Mouse (Mus musculus) neural tube, embryonic 14.5 days (tissue): ENCODE measurements around the gene Ildr1. TPM values are rescaled to one million over a fixed set of nuclear protein-coding genes. Genes with fewer than 3 reads are reported as not detected.

Experiments
- ATAC-seq: fragments of 200-750 bp; cut with Nextera tagmentation; 2 replicates; pipeline ENCODE4 v1.8.0; 2017; ENCODE audit warnings: low read depth, mild to moderate bottlenecking, moderate TSS enrichment, moderate library complexity
- H3K27ac ChIP-seq: fragments of 300-500 bp; sonication (generic); 2 replicates; pipeline ENCODE4 v1.5.1; 2014; ENCODE audit warnings: low read depth, mild to moderate bottlenecking, control low read depth, low read length, moderate library complexity, mixed read lengths
- H3K27me3 ChIP-seq: fragments of 300-500 bp; sonication (generic); 2 replicates; pipeline ENCODE4 v1.6.1; 2014; ENCODE audit warnings: low read length; ENCODE audit not compliant: control insufficient read depth, insufficient read depth
- H3K36me3 ChIP-seq: fragments of 300-500 bp; sonication (generic); 2 replicates; pipeline ENCODE4 v1.6.1; 2014; ENCODE audit warnings: low read length, mixed read lengths; ENCODE audit not compliant: control insufficient read depth, insufficient read depth
- H3K4me1 ChIP-seq: fragments of 300-500 bp; sonication (generic); 2 replicates; pipeline ENCODE4 v1.6.1; 2014; ENCODE audit warnings: low read length; ENCODE audit not compliant: control insufficient read depth, insufficient read depth
- H3K4me2 ChIP-seq: fragments of 300-500 bp; sonication (generic); 2 replicates; pipeline ENCODE4 v1.6.1; 2014; ENCODE audit warnings: mild to moderate bottlenecking, low read depth, low read length, control low read depth
- H3K4me3 ChIP-seq: fragments of 300-500 bp; sonication (generic); 2 replicates; pipeline ENCODE4 v1.5.1; 2014; ENCODE audit warnings: low read depth, low read length, control low read depth, mixed read lengths
- H3K9ac ChIP-seq: fragments of 300-500 bp; sonication (generic); replicated peaks from 2 replicates; pipeline ENCODE4 v1.6.1; 2014; ENCODE audit warnings: low read depth, mild to moderate bottlenecking, control low read depth, low read length, mixed read lengths
- H3K9me3 ChIP-seq: fragments of 300-500 bp; sonication (generic); 2 replicates; pipeline ENCODE4 v1.6.1; 2016; ENCODE audit warnings: low read length; ENCODE audit not compliant: control insufficient read depth
- WGBS: fragments of 180-500 bp; shearing (Covaris S2); extraction: QIAGEN DNeasy Blood & Tissue Kit; methylation state at CpG from one replicate; pipeline ENCODE4 v1.1.7; 2014; 5-methylcytosine and 5-hydroxymethylcytosine counted together
- polyA plus RNA-seq: library from polyadenylated mRNA; unstranded; fragments of >200 nt; fragmentation: Nextera tagmentation; extraction: Ambion mirVana; gene quantifications from 2 replicates; pipeline ENCODE4 v1.2.1, GENCODE M21; 2014

Ildr1 gene
- polyA plus RNA-seq = 0.15 and 0.25 TPM in 2 replicates

GRCm38 (mm10) chr16:36693818-36694413 is at the start of gene Ildr1:
Ildr1 (plus strand) TSS chr16:36693978.
- Histone ChIP-seq H3K36me3 (no peaks in the 10 kb centered on the region), H3K9ac (peak within 1 kb of the TSS; percentile 42; the same call in 1 of the 2 replicates), H3K4me2 (peak within 1 kb of the TSS; percentile 68), H3K9me3 (no peaks in the 10 kb centered on the region), H3K27me3 (peaks cover 8% of the 10 kb centered on the region), H3K4me1 (0 out of 2 replicates have a peak, but pooled peaks cover 3% of the 10 kb centered on the region), H3K4me3 (peak within 1 kb of the TSS; percentile 35), H3K27ac (no peak within 1 kb of the TSS)
- ATAC-seq = peak; percentile 51
- 4% methylated on average over 38 of the region's 40 CpGs for whole genome bisulfite sequencing

GRCm38 (mm10) chr16:36645124-36645523 is 48.7 kb upstream of the Ildr1 start:
- Histone ChIP-seq H3K36me3 (no peaks in the 10 kb centered on the region), H3K27ac (no peak overlapping the region), H3K27me3 (no peaks in the 10 kb centered on the region), H3K4me3 (no peak overlapping the region), H3K4me2 (no peak overlapping the region), H3K9ac (no peak overlapping the region), H3K4me1 (no peaks in the 10 kb centered on the region), H3K9me3 (no peaks in the 10 kb centered on the region)
- no peak for ATAC-seq
- WGBS = 83% methylated on average over 6 of the region's 6 CpGs

GRCm38 (mm10) chr16:36649304-36649703 is 44.5 kb upstream of the Ildr1 start:
- Histone ChIP-seq H3K27ac (no peak overlapping the region), H3K9me3 (no peaks in the 10 kb centered on the region), H3K36me3 (no peaks in the 10 kb centered on the region), H3K4me1 (no peaks in the 10 kb centered on the region), H3K9ac (no peak overlapping the region), H3K4me3 (no peak overlapping the region), H3K27me3 (no peaks in the 10 kb centered on the region), H3K4me2 (no peak overlapping the region)
- 20% methylated on average over 3 of the region's 3 CpGs for WGBS
- no peak for ATAC-seq

DNA sequence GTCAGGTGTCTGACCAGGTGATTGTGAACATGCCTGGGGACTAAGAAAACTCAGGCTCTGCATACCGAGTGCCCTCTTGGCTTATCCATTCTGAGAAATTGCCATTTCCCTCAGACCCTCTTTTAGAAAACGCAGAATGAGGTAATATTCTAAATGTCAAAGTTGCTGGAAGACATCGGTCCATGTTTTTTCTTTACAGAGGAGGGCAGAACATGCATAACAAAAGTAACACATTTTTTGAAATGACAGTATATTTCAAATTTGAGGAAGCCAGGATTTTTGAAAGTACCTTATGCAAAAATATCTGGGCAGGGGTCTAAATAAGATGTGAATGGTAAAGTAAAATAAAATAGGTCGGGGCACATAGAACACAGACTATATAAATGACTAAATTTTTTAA is 43.3 kb upstream of the Ildr1 start:
- no peak overlapping the region for H3K27ac ChIP-seq
- no peaks in the 10 kb centered on the region for H3K9me3 ChIP-seq
- no peak overlapping the region for H3K9ac ChIP-seq
- WGBS = 90% methylated on average over 4 of the region's 4 CpGs
- H3K4me3 ChIP-seq = no peak overlapping the region
- no peaks in the 10 kb centered on the region for H3K27me3 ChIP-seq
- ATAC-seq = no peak
- H3K4me2 ChIP-seq = no peak overlapping the region
- H3K4me1 ChIP-seq = no peaks in the 10 kb centered on the region
- H3K36me3 ChIP-seq = no peaks in the 10 kb centered on the region

GRCm38 (mm10) chr16:36651174-36651766 is 42.5 kb upstream of the Ildr1 start:
- no peaks in the 10 kb centered on the region for H3K27me3 ChIP-seq
- H3K9me3 ChIP-seq = no peaks in the 10 kb centered on the region
- no peak overlapping the region for H3K9ac ChIP-seq
- ATAC-seq = no peak
- H3K27ac ChIP-seq = no peak overlapping the region
- H3K36me3 ChIP-seq = no peaks in the 10 kb centered on the region
- H3K4me3 ChIP-seq = no peak overlapping the region
- H3K4me1 ChIP-seq = no peaks in the 10 kb centered on the region
- WGBS = 74% methylated on average over 6 of the region's 6 CpGs
- H3K4me2 ChIP-seq = no peak overlapping the region

DNA sequence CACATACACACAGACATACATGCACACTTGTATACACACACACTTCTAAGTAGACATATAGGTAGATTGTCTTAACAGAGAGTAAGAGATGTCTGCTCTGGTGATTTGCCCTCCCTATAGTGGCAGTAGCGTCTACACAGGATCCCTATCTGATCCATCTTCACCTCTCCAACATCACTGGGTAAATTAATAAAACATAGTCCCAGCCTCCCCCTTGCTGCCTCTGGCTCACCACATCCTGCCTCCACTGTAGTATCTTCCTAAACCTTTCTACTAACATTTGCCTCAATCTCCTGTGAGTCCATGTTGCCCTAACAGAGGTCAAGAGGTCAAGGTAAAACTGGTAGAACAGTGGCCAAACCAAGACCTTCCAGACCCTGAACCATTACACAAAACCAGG is 38.6 kb upstream of the Ildr1 start:
- no peak overlapping the region for H3K4me2 ChIP-seq
- no peak for ATAC-seq
- no peaks in the 10 kb centered on the region for H3K27me3 ChIP-seq
- H3K36me3 ChIP-seq = no peaks in the 10 kb centered on the region
- H3K4me3 ChIP-seq = no peak overlapping the region
- H3K9ac ChIP-seq = no peak overlapping the region
- H3K9me3 ChIP-seq = peaks cover 2% of the 10 kb centered on the region; the same call in 1 of the 2 replicates
- no peaks in the 10 kb centered on the region for H3K4me1 ChIP-seq
- no peak overlapping the region for H3K27ac ChIP-seq
- 92% methylated on average over 1 of the region's 1 CpGs for WGBS

DNA sequence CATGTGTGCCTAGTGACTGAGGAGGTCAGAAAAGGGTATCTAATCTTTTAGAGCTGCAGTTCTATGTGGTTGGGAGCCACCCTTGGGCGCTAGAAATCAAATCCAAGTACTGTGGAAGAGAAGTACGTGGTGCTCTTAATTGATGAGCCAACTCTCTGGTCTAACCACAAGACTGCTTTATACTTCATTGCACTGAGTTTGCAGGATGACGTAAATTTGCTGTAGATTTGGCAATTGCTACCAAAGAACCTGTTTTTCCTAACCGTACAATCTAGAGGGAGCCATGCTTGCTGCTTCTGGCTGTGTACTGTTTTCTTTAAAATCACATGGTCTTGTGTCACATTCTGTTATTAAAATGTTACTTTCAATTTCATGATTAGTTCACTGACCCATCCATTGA is 37.9 kb upstream of the Ildr1 start:
- WGBS = 89% methylated on average over 4 of the region's 4 CpGs
- no peak overlapping the region for H3K4me2 ChIP-seq

DNA sequence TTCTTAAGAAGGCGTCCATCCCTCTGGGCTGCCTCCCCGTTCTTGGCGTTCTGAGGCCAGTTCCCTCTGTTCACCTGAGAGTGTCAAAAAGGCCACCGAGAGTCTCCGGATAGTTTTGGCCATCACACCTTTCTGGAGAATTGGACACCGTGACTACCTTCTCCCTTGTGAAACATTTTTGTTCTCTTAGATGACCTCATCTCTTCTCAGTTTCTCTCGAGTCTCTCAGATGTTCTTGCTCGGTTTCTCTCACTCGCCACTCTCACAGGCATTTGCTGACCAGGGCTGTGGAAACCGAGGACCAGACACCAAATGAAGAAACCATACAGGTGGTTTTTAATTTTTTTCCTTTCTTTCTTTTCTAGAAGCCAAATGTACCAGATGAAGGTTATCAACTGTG is 32.4 kb upstream of the Ildr1 start:
- Histone ChIP-seq H3K4me2 (no peak overlapping the region), H3K36me3 (no peaks in the 10 kb centered on the region), H3K9me3 (peaks cover 2% of the 10 kb centered on the region; the same call in 1 of the 2 replicates), H3K4me1 (no peaks in the 10 kb centered on the region), H3K27ac (no peak overlapping the region), H3K27me3 (no peaks in the 10 kb centered on the region), H3K4me3 (no peak overlapping the region), H3K9ac (no peak overlapping the region)
- no peak for ATAC-seq
- WGBS = 89% methylated on average over 10 of the region's 10 CpGs

More for the DNA sequence above, 37.9 kb upstream of the Ildr1 start:
- Histone ChIP-seq H3K4me1 (no peaks in the 10 kb centered on the region), H3K27ac (no peak overlapping the region), H3K9me3 (peaks cover 2% of the 10 kb centered on the region; the same call in 1 of the 2 replicates), H3K36me3 (no peaks in the 10 kb centered on the region), H3K27me3 (no peaks in the 10 kb centered on the region), H3K4me3 (no peak overlapping the region), H3K9ac (no peak overlapping the region)
- ATAC-seq = no peak

- Histone ChIP-seq H3K27me3 (no peaks in the 10 kb centered on the region), H3K36me3 (no peaks in the 10 kb centered on the region), H3K9me3 (no peaks in the 10 kb centered on the region), H3K9ac (no peak overlapping the region), H3K27ac (no peak overlapping the region), H3K4me2 (no peak overlapping the region), H3K4me1 (no peaks in the 10 kb centered on the region), H3K4me3 (no peak overlapping the region)
- 92% methylated on average over 5 of the region's 5 CpGs for WGBS
- ATAC-seq = no peak
Measured at GRCm38 (mm10) chr16:36663484-36663883, 30.3 kb upstream of the Ildr1 start.
